Mouse (Mus musculus): ENCODE measurements at regions not wholly inside any gene's neighbourhood (a gene's known extent, or its start where the extent isn't known, plus 50 kb on each side); places are given as distances from the start of the nearest gene placed in this dataset.

GRCm38 (mm10) chr6:51093196-51093595 is 339.3 kb upstream of the Nfe2l3 start:
- Histone ChIP-seq H3K9me3 (ENCODE audit: control insufficient read depth, low read length) (no peaks in the 10 kb centered on the region), H3K4me2 (ENCODE audit: low read depth) (no peak overlapping the region), H3K4me1 (replicated peaks; ENCODE audit: control insufficient read depth in 2 of 2, insufficient read depth in 2 of 2, low read length in 1 of 2) (peaks cover 2% of the 10 kb centered on the region in 2 experiments; a peak in 2 of 4 replicates), H3K27ac (no peak overlapping the region), H3K9ac (replicated peaks) (no peak overlapping the region), H3K4me3 (ENCODE audit: insufficient read depth in 1 of 2, low read depth in 2 of 2, low read length in 2 of 2) (no peak overlapping the region), H3K27me3 (ENCODE audit: control insufficient read depth, insufficient read depth, low read length) (no peaks in the 10 kb centered on the region), H3K36me3 (replicated peaks; ENCODE audit: control insufficient read depth, insufficient read depth, low read depth) (no peaks in the 10 kb centered on the region)
- WGBS (ENCODE audit: insufficient replicate concordance): 65% methylated on average over 4 of the region's 4 CpGs
- DNase-seq (ENCODE audit: low read depth in 3 of 3, low spot score in 3 of 3) (no peak), ATAC-seq (ENCODE audit: insufficient read depth) (no peak)
- TF ChIP-seq EP300 (IDR thresholded peaks at IDR 0.05; ENCODE audit: low read depth): no peak
- no peak for TF ChIP-seq CTCF (IDR thresholded peaks at IDR 0.05; ENCODE audit: low read depth)

GRCm38 (mm10) chr6:51094304-51094703 is 338.2 kb upstream of the Nfe2l3 start:
- no peak for ATAC-seq (ENCODE audit: insufficient read depth)
- Histone ChIP-seq H3K4me2 (ENCODE audit: low read depth) (no peak overlapping the region), H3K27ac (no peak overlapping the region), H3K9me3 (ENCODE audit: control insufficient read depth, low read length) (no peaks in the 10 kb centered on the region), H3K9ac (replicated peaks) (no peak overlapping the region), H3K4me1 (replicated peaks; ENCODE audit: control insufficient read depth in 2 of 2, insufficient read depth in 2 of 2, low read length in 1 of 2) (no peaks in the 10 kb centered on the region), H3K36me3 (replicated peaks; ENCODE audit: control insufficient read depth, insufficient read depth, low read depth) (no peaks in the 10 kb centered on the region), H3K27me3 (ENCODE audit: control insufficient read depth, insufficient read depth, low read length) (no peaks in the 10 kb centered on the region), H3K4me3 (ENCODE audit: insufficient read depth in 1 of 2, low read depth in 2 of 2, low read length in 2 of 2) (no peak overlapping the region)
- 68% methylated on average over 10 of the region's 10 CpGs for WGBS (ENCODE audit: insufficient replicate concordance)
- DNase-seq (ENCODE audit: low read depth in 3 of 3, low spot score in 3 of 3): no peak
- no peak for TF ChIP-seq CTCF (IDR thresholded peaks at IDR 0.05; ENCODE audit: low read depth)
- no peak for TF ChIP-seq EP300 (IDR thresholded peaks at IDR 0.05; ENCODE audit: low read depth)

DNA sequence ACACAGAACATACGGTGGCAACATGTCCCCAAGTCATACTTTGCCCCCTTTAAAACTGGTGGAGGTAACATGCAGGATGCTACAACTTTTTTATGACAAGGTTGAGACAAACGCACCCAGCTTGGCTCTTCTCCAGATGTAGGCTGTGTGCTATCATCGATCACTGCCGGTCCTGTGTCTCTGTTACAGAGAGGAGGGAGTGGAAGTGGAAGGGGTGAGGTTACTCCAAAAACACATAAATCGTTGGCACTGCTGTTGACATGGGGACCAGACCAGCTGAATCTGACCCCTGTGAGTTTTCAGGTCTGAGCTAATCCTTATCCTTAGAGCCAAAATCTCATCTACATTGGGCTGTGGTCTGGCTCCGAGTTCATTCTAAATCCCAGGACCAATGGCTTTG is 335.0 kb upstream of the Nfe2l3 start:
- Histone ChIP-seq H3K4me3 (ENCODE audit: insufficient read depth in 1 of 2, low read depth in 2 of 2, low read length in 2 of 2) (no peak overlapping the region), H3K9me3 (ENCODE audit: control insufficient read depth, low read length) (no peaks in the 10 kb centered on the region), H3K27me3 (ENCODE audit: control insufficient read depth, insufficient read depth, low read length) (no peaks in the 10 kb centered on the region), H3K36me3 (replicated peaks; ENCODE audit: control insufficient read depth, insufficient read depth, low read depth) (no peaks in the 10 kb centered on the region), H3K9ac (replicated peaks) (no peak overlapping the region), H3K4me1 (replicated peaks; ENCODE audit: control insufficient read depth in 2 of 2, insufficient read depth in 2 of 2, low read length in 1 of 2) (no peaks in the 10 kb centered on the region; a peak in 1 of 4 replicates), H3K4me2 (ENCODE audit: low read depth) (no peak overlapping the region), H3K27ac (no peak overlapping the region)
- no peak for ATAC-seq (ENCODE audit: insufficient read depth)
- no peak for DNase-seq (ENCODE audit: low read depth in 3 of 3, low spot score in 3 of 3)
- TF ChIP-seq EP300 (IDR thresholded peaks at IDR 0.05; ENCODE audit: low read depth) (no peak), CTCF (IDR thresholded peaks at IDR 0.05; ENCODE audit: low read depth) (no peak)
- WGBS (ENCODE audit: insufficient replicate concordance): 65% methylated on average over 6 of the region's 6 CpGs

DNA sequence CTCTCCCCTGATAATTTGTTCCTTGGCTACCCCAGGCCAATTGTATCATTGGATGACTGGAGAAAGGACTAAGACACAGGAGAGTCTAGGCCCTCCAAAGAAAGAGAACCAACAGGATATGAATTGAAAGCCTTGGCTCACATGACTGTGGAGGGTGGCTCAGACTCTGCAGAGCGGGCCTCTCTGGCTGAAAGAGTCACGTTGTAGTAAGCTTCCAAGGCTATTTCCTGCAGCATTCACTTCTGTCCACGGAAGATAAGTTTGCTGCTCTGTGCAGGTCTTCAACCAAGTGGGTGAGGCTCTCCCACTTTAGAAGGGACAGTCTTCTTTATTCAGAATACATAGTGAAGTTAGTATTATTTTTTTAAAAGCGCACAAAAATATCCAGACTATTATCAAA is 332.1 kb upstream of the Nfe2l3 start:
- WGBS (ENCODE audit: insufficient replicate concordance): 41% methylated on average over 4 of the region's 4 CpGs
- no peak overlapping the region for H3K4me3 ChIP-seq (ENCODE audit: insufficient read depth in 1 of 2, low read depth in 2 of 2, low read length in 2 of 2)
- no peaks in the 10 kb centered on the region for H3K27me3 ChIP-seq (ENCODE audit: control insufficient read depth, insufficient read depth, low read length)
- H3K9me3 ChIP-seq (ENCODE audit: control insufficient read depth, low read length): no peaks in the 10 kb centered on the region
- H3K36me3 ChIP-seq (replicated peaks; ENCODE audit: control insufficient read depth, insufficient read depth, low read depth): no peaks in the 10 kb centered on the region
- DNase-seq (ENCODE audit: low read depth in 3 of 3, low spot score in 3 of 3): no peak
- no peak overlapping the region for H3K4me2 ChIP-seq (ENCODE audit: low read depth)
- H3K4me1 ChIP-seq (replicated peaks; ENCODE audit: control insufficient read depth in 2 of 2, insufficient read depth in 2 of 2, low read length in 1 of 2): no peaks in the 10 kb centered on the region; a peak in 1 of 4 replicates
- H3K27ac ChIP-seq: no peak overlapping the region
- no peak overlapping the region for H3K9ac ChIP-seq (replicated peaks)
- TF ChIP-seq CTCF (IDR thresholded peaks at IDR 0.05; ENCODE audit: low read depth): no peak
- TF ChIP-seq EP300 (IDR thresholded peaks at IDR 0.05; ENCODE audit: low read depth): no peak
- ATAC-seq (ENCODE audit: insufficient read depth): no peak

DNA sequence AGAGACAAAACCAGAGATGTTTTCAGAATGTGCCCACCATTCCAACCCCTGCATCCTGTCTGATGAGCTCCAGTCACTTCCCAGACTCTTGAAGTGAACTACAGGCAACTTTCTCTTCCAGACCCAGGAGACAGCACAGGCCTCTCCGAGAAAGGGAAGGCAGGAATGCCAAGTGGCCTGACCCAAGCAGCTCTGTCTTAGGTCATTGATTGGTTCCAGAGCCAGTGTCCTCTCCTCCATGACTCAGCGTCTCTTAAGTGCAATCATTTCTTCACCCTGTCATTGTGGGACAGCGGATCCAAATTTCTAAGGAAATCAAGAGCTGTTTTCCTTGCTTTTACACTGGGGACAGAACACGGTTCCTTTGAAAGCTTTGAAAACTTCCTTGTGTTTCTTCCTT is 329.2 kb upstream of the Nfe2l3 start:
- no peaks in the 10 kb centered on the region for H3K9me3 ChIP-seq (ENCODE audit: control insufficient read depth, low read length)
- no peak overlapping the region for H3K9ac ChIP-seq (replicated peaks)
- H3K27me3 ChIP-seq (ENCODE audit: control insufficient read depth, insufficient read depth, low read length): no peaks in the 10 kb centered on the region
- ATAC-seq (ENCODE audit: insufficient read depth) (no peak), DNase-seq (ENCODE audit: low read depth in 3 of 3, low spot score in 3 of 3) (no peak)
- H3K27ac ChIP-seq: no peak overlapping the region
- 53% methylated on average over 4 of the region's 4 CpGs for WGBS (ENCODE audit: insufficient replicate concordance)
- H3K4me3 ChIP-seq (ENCODE audit: insufficient read depth in 1 of 2, low read depth in 2 of 2, low read length in 2 of 2): no peak overlapping the region
- no peak overlapping the region for H3K4me2 ChIP-seq (ENCODE audit: low read depth)
- no peaks in the 10 kb centered on the region; a peak in 1 of 4 replicates for H3K4me1 ChIP-seq (replicated peaks; ENCODE audit: control insufficient read depth in 2 of 2, insufficient read depth in 2 of 2, low read length in 1 of 2)
- TF ChIP-seq CTCF (IDR thresholded peaks at IDR 0.05; ENCODE audit: low read depth) (no peak), EP300 (IDR thresholded peaks at IDR 0.05; ENCODE audit: low read depth) (no peak)
- no peaks in the 10 kb centered on the region for H3K36me3 ChIP-seq (replicated peaks; ENCODE audit: control insufficient read depth, insufficient read depth, low read depth)

Data from liver, embryonic 14.5 days (tissue).